Mouse (Mus musculus) cerebellum, adult 2 months (tissue): Measurements from ENCODE around the gene 1700113H08Rik. TPM values are rescaled to one million over a fixed set of nuclear protein-coding genes. Genes with fewer than 3 reads are reported as not detected.

Experiments
- DNase-seq, 2 experiments: peaks; one replicate each; pipeline ENCODE4 v3.0.0; 2021
- H3K27ac ChIP-seq: fragments of 200-500 bp; 2 replicates; pipeline ENCODE4 v1.5.1; 2012; ENCODE audit warnings: low read length, control low read depth, inconsistent platforms; ENCODE audit not compliant: insufficient read depth
- H3K27me3 ChIP-seq: fragments of 200-500 bp; 2 replicates; pipeline ENCODE4 v1.6.1; 2012; ENCODE audit warnings: inconsistent platforms, mild to moderate bottlenecking, low read length, moderate library complexity; ENCODE audit not compliant: control insufficient read depth, insufficient read depth
- H3K4me1 ChIP-seq: fragments of 200-500 bp; 2 replicates; pipeline ENCODE4 v1.6.1; 2011; ENCODE audit warnings: low read length; ENCODE audit not compliant: control insufficient read depth, insufficient read depth
- H3K4me3 ChIP-seq: fragments of 200-500 bp; replicated peaks from 2 replicates; pipeline ENCODE3; 2011; ENCODE audit warnings: mild to moderate bottlenecking, low read depth, low read length, control low read depth; ENCODE audit not compliant: insufficient read depth
- CTCF ChIP-seq: fragments of 200-500 bp; IDR thresholded peaks from 2 replicates; pipeline ENCODE4 v1.5.1; 2011; ENCODE audit warnings: low read depth, mild to moderate bottlenecking, control low read depth, low read length, moderate library complexity, borderline replicate concordance; ENCODE audit not compliant: insufficient read depth
- POLR2A ChIP-seq: fragments of 200-500 bp; IDR thresholded peaks from 2 replicates; pipeline ENCODE4 v1.6.1; 2011; ENCODE audit warnings: low read length, control low read depth, borderline replicate concordance; ENCODE audit not compliant: insufficient read depth
- WGBS: fragments of 180-500 bp; shearing (Covaris S2); methylation state at CpG from one replicate; pipeline ENCODE4 v1.1.7; 2018; 5-methylcytosine and 5-hydroxymethylcytosine counted together
- polyA plus RNA-seq: library from polyadenylated mRNA; depleted of rRNA; stranded (reverse); fragments of >200 nt; gene quantifications from 2 replicates; pipeline ENCODE4 v1.2.3, GENCODE M21; 2012; rRNA removed

The 1700113H08Rik gene
- polyA plus RNA-seq, 1 experiment = not detected

GRCm38 (mm10) chr10:87239332-87240008, 181.6 kb downstream of the 1700113H08Rik start:
- H3K4me1 ChIP-seq = no peaks in the 10 kb centered on the region
- 47% methylated on average over 9 of the region's 9 CpGs for WGBS
- TF ChIP-seq CTCF (no peak), POLR2A (no peak)
- H3K27ac ChIP-seq = no peak overlapping the region
- no peak for DNase-seq
- no peak overlapping the region for H3K4me3 ChIP-seq
- no peaks in the 10 kb centered on the region for H3K27me3 ChIP-seq

DNA sequence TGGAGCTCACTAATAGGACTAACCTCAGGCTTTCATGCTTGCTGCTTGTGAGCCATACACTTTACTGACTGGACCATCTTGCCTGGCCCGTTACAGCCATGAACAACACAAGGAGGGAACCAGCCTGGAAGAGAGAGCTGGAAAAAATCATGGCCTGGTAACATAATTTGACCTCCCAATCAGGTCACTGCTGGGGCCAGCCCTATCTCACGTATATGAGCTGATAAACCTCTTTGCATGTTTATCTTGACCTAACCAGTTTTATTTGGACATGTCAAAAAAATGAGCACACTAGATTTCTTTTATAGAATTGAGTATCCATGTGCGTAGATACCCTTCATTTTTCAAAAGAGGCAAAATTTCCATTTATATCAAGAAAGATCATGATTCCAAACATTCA, 213.9 kb downstream of the 1700113H08Rik start:
- no peaks in the 10 kb centered on the region for H3K27me3 ChIP-seq
- no peak overlapping the region for H3K4me3 ChIP-seq
- no peak for DNase-seq
- no peaks in the 10 kb centered on the region for H3K4me1 ChIP-seq
- WGBS = 91% methylated on average over 3 of the region's 3 CpGs
- TF ChIP-seq POLR2A = no peak
- no peak for TF ChIP-seq CTCF
- no peak overlapping the region for H3K27ac ChIP-seq

GRCm38 (mm10) chr10:87272133-87272622, 214.3 kb downstream of the 1700113H08Rik start:
- WGBS = 66% methylated on average over 8 of the region's 8 CpGs

GRCm38 (mm10) chr10:87275075-87275474, 217.2 kb downstream of the 1700113H08Rik start:
- H3K4me1 ChIP-seq = no peaks in the 10 kb centered on the region
- no peaks in the 10 kb centered on the region for H3K27me3 ChIP-seq
- H3K27ac ChIP-seq = no peak overlapping the region
- no peak for DNase-seq
- H3K4me3 ChIP-seq = no peak overlapping the region
- TF ChIP-seq CTCF (no peak), POLR2A (no peak)

More at GRCm38 (mm10) chr10:87272133-87272622, 214.3 kb downstream of the 1700113H08Rik start:
- DNase-seq = no peak
- Histone ChIP-seq H3K27ac (no peak overlapping the region), H3K4me1 (no peaks in the 10 kb centered on the region), H3K27me3 (no peaks in the 10 kb centered on the region), H3K4me3 (no peak overlapping the region)
- TF ChIP-seq CTCF (no peak), POLR2A (no peak)

Other genes with a start within 250 kb of the 1700113H08Rik start
- 0.11 and 0.16 TPM in 2 replicates for gene Stab2, start 50.0 kb upstream of the 1700113H08Rik start, polyA plus RNA-seq